Mouse (Mus musculus): ENCODE measurements around the gene Tmem54. TPM values are rescaled to one million over a fixed set of nuclear protein-coding genes. Genes with fewer than 3 reads are reported as not detected.

Tmem54 gene
- polyA plus RNA-seq (2017; shearing (Covaris generic)): not detected

DNA sequence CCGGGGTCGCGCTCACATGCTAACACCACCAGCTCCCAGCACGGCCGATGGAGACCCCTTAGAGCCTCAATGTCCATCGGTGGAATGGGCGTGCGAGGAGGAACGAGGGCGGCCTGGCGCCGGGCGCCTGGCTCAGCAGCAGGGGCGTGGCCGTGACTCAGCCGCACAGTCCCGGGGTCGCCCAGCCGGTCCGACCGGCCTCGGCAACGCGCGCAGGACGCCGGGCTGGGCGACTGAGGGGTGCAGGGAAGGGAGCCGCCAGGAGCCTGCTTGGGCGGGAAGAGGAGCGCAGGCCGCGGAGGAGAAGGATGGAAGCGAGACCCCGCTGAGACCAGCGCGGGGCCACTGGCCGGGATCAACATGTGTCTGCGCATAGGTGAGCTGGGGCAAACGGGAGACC is at the start of gene Tmem54:
Tmem54 (plus strand) TSS at position 193 of the 400 bp plus-strand sequence.

DNA sequence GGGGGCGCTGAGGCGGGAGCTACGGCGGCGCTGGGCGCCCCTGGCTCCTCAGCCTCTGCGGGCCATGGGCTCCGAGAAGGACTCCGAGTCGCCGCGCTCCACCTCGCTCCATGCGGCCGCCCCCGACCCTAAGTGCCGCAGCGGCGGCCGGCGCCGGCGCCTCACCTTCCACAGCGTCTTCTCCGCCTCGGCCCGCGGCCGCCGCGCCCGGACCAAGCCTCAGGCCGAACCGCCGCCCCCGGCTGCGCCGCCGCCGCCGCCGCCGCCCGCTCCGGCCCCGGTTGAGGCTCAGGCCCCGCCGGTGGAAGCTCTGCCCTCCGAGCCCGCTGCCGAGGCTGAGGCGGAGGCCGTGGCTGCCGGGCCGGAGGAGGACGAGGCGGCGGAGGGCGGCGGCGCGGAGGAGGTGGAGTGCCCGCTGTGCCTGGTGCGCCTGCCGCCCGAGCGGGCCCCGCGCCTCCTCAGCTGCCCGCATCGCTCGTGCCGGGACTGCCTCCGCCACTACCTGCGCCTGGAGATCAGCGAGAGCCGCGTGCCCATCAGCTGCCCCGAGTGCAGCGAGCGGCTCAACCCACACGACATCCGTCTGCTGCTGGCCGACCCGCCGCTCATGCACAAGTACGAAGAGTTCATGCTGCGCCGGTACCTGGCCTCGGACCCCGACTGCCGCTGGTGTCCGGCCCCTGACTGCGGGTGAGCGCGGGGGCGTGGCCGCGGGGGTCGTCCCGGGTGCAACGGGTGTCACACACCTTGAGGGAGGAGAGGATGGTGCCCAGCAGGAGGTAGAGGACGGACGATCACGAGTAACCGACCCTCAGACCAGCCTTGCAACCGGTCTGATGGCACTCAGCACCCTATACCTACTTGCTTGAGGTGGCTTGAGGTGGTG is 46.9 kb upstream of the Tmem54 start, which contains the start of gene Rnf19b:
Rnf19b (plus strand) TSS at position 65 of the 886 bp plus-strand sequence.

DNA sequence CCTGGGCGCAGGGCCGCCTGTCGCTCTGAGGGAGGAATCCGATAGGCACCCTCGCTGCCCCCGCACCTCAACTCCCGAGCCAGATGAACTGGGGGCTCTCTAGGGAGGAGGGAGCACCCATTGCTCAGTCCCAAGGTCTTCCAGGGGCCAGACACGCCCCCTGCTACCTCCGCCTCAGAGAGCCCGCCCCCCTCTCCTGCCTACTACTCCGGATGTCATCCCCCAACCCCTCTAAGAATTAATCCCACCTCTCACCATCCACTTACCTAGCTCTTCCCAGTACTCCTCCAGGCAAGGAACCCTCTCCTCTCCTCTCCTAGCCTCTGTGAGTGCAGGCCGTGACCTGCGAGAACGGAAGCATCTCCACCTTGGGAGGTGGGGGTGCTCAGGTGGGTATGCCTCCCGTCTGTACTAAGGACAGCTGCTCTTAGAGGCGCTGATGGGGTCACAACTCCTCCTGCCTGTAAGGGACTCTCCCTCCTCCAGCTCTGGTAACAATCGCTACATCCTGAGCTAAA is 16.3 kb downstream of the Tmem54 start, which contains the start of gene Hpca:
Hpca (minus strand) TSS at position 468 of the 518 bp plus-strand sequence.

DNA sequence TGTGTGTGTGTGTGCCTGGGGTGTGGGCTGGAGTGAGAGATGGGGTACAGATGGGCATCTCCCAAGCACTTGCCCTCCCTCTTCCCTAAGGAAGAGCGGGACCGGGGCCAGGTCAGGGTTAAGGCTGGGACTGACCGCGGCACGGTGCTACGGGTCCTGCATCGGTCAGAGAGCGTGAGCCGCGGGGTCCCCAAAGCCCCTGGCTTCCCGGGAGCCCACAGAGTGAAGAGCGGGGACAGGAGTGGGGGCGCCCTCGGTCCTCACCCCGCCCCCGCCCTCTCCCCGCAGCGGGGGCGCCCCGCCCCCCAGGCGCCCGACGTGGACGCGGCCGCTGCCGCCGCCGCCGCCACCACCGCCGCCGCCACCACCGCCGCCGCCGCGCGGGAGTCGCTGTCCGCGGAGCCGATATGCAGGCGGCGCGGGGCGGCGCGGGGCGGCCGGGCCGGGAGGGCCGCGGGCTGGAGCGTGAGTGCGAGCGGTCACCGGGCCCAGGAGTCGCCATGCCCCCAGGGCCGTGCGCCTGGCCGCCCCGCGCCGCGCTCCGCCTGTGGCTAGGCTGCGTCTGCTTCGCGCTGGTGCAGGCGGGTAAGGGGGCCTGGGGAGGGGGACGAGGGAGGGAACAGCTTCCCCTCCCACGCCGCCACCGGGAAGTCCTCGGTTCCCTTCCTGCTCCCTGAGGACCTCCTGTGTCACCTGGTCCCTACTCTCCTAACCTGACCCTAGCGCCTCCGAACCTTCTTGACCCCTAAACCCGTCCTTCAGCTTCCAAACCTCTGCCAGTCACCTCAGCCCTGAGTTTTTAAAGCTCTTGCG is 31.4 kb downstream of the Tmem54 start, which contains the start of gene Fndc5:
Fndc5 (plus strand) TSS at position 421 of the 813 bp plus-strand sequence.

Other genes starting within 250 kb of the Tmem54 start
- 0.98 TPM for gene Trim62, start 222.0 kb upstream of the Tmem54 start, polyA plus RNA-seq (2017; shearing (Covaris generic))
- gene Azin2, start 143.1 kb upstream of the Tmem54 start, polyA plus RNA-seq (2017; shearing (Covaris generic)): 0.39 TPM
- gene Ak2, start 113.6 kb upstream of the Tmem54 start, polyA plus RNA-seq (2017; shearing (Covaris generic)): 166 TPM
- gene Rnf19b, start 47.3 kb upstream of the Tmem54 start, polyA plus RNA-seq (2017; shearing (Covaris generic)): 7.6 TPM
- gene Hpca, start 16.5 kb downstream of the Tmem54 start, polyA plus RNA-seq (2017; shearing (Covaris generic)): not detected
- gene Fndc5, start 31.5 kb downstream of the Tmem54 start, polyA plus RNA-seq (2017; shearing (Covaris generic)): 0.13 TPM
- 18.4 TPM for gene S100pbp, start 84.2 kb downstream of the Tmem54 start, polyA plus RNA-seq (2017; shearing (Covaris generic))
- 53.3 TPM for gene Yars, start 84.2 kb downstream of the Tmem54 start, polyA plus RNA-seq (2017; shearing (Covaris generic))
- gene C77080, start 155.9 kb downstream of the Tmem54 start, polyA plus RNA-seq (2017; shearing (Covaris generic)): 0.35 TPM
- gene Sync, start 182.1 kb downstream of the Tmem54 start, polyA plus RNA-seq (2017; shearing (Covaris generic)): 0.24 TPM
- gene Rbbp4, start 229.8 kb downstream of the Tmem54 start, polyA plus RNA-seq (2017; shearing (Covaris generic)): 395 TPM
- 79.4 TPM for gene Zbtb8os, start 230.1 kb downstream of the Tmem54 start, polyA plus RNA-seq (2017; shearing (Covaris generic))